Mouse (Mus musculus) forebrain, embryonic 14.5 days (tissue): Measurements from ENCODE around the gene Krt2. TPM values are rescaled to one million over a fixed set of nuclear protein-coding genes. Genes with fewer than 3 reads are reported as not detected.
A peak's percentile ranks its signal among the peaks of the same experiment; 100 is the strongest.

ENCODE experiments used
- ATAC-seq: fragments of 200-750 bp; cut with Nextera tagmentation; 2 replicates; pipeline ENCODE4 v1.8.0; 2017; ENCODE audit warnings: mild to moderate bottlenecking, moderate library complexity
- DNase-seq: peaks from one replicate; pipeline ENCODE4 v3.0.0-alpha.2; 2015; ENCODE audit warnings: low spot score
- H3K27ac ChIP-seq: fragments of 300-500 bp; sonication (generic); 2 replicates; pipeline ENCODE4 v1.5.1; 2014; ENCODE audit warnings: low read depth, mild to moderate bottlenecking, control low read depth, low read length, moderate library complexity
- H3K27me3 ChIP-seq: fragments of 300-500 bp; sonication (generic); replicated peaks from 2 replicates; pipeline ENCODE4 v1.6.1; 2014; ENCODE audit warnings: low read length, control low read depth, mixed read lengths; ENCODE audit not compliant: control insufficient read depth, insufficient read depth
- H3K36me3 ChIP-seq: fragments of 300-500 bp; sonication (generic); 2 replicates; pipeline ENCODE4 v1.6.1; 2014; ENCODE audit warnings: low read length, control low read depth; ENCODE audit not compliant: control insufficient read depth, insufficient read depth
- H3K4me1 ChIP-seq: fragments of 300-500 bp; sonication (generic); 2 replicates; pipeline ENCODE4 v1.6.1; 2014; ENCODE audit warnings: antibody characterized with exemption, low read length, control low read depth; ENCODE audit not compliant: control insufficient read depth, insufficient read depth
- H3K4me2 ChIP-seq: fragments of 300-500 bp; sonication (generic); 2 replicates; pipeline ENCODE4 v1.6.1; 2014; ENCODE audit warnings: mild to moderate bottlenecking, control low read depth, low read length
- H3K4me3 ChIP-seq: fragments of 300-500 bp; sonication (generic); 2 replicates; pipeline ENCODE4 v1.5.1; 2014; ENCODE audit warnings: low read depth, low read length, control low read depth
- H3K9ac ChIP-seq: fragments of 300-500 bp; sonication (generic); 2 replicates; pipeline ENCODE4 v1.6.1; 2014; ENCODE audit warnings: mild to moderate bottlenecking, low read length, control low read depth, moderate library complexity
- H3K9me3 ChIP-seq: fragments of 300-500 bp; sonication (generic); replicated peaks from 2 replicates; pipeline ENCODE4 v1.6.1; 2016; ENCODE audit warnings: low read length, control low read depth, mixed read lengths; ENCODE audit not compliant: control insufficient read depth
- WGBS: fragments of 180-500 bp; shearing (Covaris S2); extraction: QIAGEN DNeasy Blood & Tissue Kit; methylation state at CpG from one replicate; pipeline ENCODE4 v1.1.7; 2014; 5-methylcytosine and 5-hydroxymethylcytosine counted together
- polyA plus RNA-seq: library from polyadenylated mRNA; unstranded; fragments of >200 nt; fragmentation: Nextera tagmentation; extraction: Ambion mirVana; gene quantifications from 2 replicates; pipeline ENCODE4 v1.2.1, GENCODE M21; 2014

Gene Krt2
- not detected in 2 replicates for polyA plus RNA-seq

DNA sequence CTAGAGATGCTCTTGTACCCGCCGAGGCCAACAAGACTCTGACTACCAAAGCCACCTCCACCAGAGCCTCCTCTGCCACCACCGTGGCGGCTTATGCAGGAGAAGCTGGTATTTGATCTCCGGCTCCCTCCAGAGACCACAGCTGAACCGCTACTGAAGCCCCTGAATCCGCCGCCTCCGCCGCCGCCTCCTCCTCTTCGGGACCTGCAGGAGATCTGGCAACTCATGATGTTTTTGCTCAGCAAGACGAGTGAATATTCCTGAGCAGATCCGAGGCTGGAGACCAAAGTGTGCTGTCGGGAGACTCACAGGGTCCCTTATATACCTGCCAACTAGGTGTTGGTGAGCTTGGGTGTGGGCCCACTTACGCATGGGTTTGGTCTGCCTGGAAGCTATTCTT is at the start of gene Krt2:
TSS of gene Krt2 (minus strand) at position 295 of the 400 bp plus-strand sequence.
- WGBS = 88% methylated on average over 16 of the region's 16 CpGs
- no peak for ATAC-seq

DNA sequence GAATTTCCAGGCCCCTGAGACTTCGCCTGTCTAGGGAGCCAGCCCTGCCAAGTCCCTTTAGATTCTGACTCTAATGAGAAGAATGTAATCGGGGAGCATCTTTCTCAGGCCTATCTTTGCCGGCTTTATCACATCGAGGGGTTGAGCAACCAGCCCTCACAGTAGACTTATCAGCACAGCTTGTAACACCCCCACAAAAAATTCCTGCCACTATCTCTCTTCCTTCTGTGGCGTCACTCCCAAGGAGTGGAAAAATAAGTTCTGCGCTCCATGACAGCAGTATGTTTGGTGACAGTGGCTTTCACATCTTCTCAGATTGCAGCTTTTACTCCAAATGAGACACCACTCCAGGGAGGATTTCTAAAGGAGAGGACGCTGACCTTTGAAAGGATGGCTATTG is 48.8 kb upstream of the Krt2 start:
- Histone ChIP-seq H3K9ac (no peak overlapping the region), H3K27ac (no peak overlapping the region), H3K27me3 (no peaks in the 10 kb centered on the region), H3K4me1 (no peaks in the 10 kb centered on the region), H3K9me3 (no peaks in the 10 kb centered on the region), H3K4me3 (no peak overlapping the region), H3K4me2 (no peak overlapping the region), H3K36me3 (no peaks in the 10 kb centered on the region)
- ATAC-seq = no peak
- WGBS = 78% methylated on average over 7 of the region's 7 CpGs
- no peak for DNase-seq

More for the DNA sequence above, at the start of gene Krt2:
- no peaks in the 10 kb centered on the region for H3K27me3 ChIP-seq
- no peak within 1 kb of the TSS for H3K27ac ChIP-seq
- H3K4me3 ChIP-seq = no peak within 1 kb of the TSS
- no peak for DNase-seq
- H3K9me3 ChIP-seq = no peaks in the 10 kb centered on the region
- no peaks in the 10 kb centered on the region for H3K36me3 ChIP-seq
- no peak within 1 kb of the TSS for H3K4me2 ChIP-seq
- H3K9ac ChIP-seq = no peak within 1 kb of the TSS
- H3K4me1 ChIP-seq = no peaks in the 10 kb centered on the region

DNA sequence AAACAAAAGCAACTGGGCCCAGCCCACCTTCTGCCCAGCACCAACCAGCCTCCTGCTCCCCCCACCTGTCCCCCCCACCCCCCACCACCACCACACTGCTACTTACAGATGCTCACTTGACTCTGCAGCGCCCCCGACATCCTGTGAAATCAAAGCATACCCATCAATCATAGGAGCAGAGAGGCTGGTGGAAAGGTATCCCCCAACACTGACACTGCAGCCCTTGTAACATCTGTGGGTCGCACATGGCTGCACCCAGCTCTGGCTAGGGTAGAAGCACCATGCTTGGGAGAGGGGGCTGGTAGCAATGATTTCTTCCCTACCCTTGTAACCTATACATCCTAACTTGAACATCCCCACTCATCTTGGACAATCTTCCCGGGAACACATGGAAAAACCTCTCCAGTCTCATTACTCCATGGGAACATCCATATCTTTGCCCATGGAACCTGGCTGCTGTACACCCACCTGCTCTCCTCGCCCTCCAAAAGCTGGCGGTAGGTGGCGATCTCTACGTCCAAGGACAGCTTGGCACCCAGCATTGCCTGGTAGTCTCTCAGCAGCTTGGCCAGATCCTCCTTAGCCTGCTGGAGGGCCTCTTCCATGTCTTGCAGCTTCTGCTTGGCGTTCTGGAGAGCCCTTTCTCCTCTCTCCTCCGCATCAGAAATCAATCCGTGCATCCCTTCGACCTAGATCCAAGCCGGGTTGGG is 42.6 kb upstream of the Krt2 start:
- ATAC-seq = no peak; the same call in 1 of the 2 replicates
- 0 out of 2 replicates have a peak overlapping the region, but pooled peaks have one; percentile 35 for H3K4me3 ChIP-seq

DNA sequence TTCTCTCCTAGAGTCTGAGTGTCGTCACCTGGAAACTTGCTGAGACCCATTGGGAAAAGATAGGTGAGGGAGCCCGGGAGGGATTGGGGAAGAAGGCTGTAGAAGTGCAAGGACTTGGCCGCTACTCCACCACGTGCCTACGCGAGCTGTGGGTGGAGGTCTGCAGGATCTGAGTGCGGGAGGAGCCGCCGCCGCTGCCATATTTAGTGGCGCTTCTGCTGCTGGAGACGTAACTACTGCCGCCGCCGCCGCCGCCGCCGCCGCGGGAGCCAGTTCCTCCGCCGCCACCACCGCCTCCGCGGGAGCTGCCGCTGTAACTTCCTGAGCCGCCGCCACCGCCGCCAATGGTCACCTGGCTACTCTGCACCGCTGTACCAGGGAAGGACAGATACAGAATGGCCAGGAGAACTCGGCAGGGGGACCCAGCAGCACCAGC is 41.8 kb upstream of the Krt2 start:
- Histone ChIP-seq H3K4me3 (peak overlapping the region; percentile 35), H3K36me3 (no peaks in the 10 kb centered on the region), H3K27me3 (peaks cover 17% of the 10 kb centered on the region), H3K4me2 (peak overlapping the region; percentile 67), H3K9me3 (no peaks in the 10 kb centered on the region), H3K9ac (peak overlapping the region; percentile 52), H3K27ac (no peak overlapping the region), H3K4me1 (no peaks in the 10 kb centered on the region; the same call in 1 of the 2 replicates)
- 0% methylated on average over 18 of the region's 33 CpGs for WGBS
- ATAC-seq (peak; percentile 54), DNase-seq (peak; percentile 63)

More for the DNA sequence above, 42.6 kb upstream of the Krt2 start:
- Histone ChIP-seq H3K27ac (no peak overlapping the region), H3K4me1 (no peaks in the 10 kb centered on the region; the same call in 1 of the 2 replicates), H3K4me2 (peak overlapping the region; percentile 67), H3K36me3 (no peaks in the 10 kb centered on the region), H3K9me3 (no peaks in the 10 kb centered on the region), H3K27me3 (peaks cover 17% of the 10 kb centered on the region), H3K9ac (no peak overlapping the region)
- WGBS = 53% methylated on average over 13 of the region's 13 CpGs
- no peak for DNase-seq

DNA sequence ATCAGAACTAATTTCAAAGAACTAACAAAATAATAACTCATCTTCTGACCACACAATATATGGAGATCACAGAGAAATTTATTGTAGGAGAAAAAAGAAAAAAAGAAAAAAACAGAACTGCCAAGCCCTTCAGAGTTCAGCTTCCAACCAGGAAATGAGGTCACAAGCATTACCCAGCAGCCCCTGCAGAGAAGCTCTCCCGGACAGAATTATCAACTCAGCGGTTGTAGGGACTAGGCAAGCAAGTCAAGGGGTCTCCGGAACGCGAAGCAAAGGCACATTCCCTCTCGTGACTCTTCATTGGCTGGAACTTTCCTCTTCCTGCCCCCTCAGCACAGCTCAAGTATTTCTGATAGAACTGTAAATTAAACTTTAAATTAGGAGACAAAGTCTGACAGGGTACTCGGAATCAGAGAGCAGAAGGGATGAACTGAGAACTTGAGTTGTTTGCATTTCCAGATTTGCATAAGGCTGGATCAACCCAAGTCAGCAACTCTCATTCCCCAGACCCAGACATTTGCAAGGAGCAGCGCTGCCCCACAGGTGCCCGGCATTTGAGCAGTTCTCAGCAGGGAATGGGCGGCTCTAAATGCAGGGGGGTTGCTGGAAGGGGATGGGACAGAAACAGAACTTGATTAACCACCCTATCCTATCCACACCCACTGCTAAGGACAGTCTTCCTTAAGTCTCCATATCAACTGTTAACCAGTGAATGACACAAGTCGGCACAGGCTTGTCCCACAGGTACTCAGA is 40.9 kb upstream of the Krt2 start:
- peak overlapping the region; percentile 35; the same call in 1 of the 2 replicates for H3K4me3 ChIP-seq
- no peaks in the 10 kb centered on the region for H3K9me3 ChIP-seq
- DNase-seq (no peak), ATAC-seq (no peak)
- no peak overlapping the region for H3K9ac ChIP-seq
- no peak overlapping the region for H3K27ac ChIP-seq
- H3K4me1 ChIP-seq = no peaks in the 10 kb centered on the region; the same call in 1 of the 2 replicates
- 8% methylated on average over 11 of the region's 11 CpGs for WGBS
- H3K4me2 ChIP-seq = peak overlapping the region; percentile 67
- no peaks in the 10 kb centered on the region for H3K36me3 ChIP-seq
- peaks cover 17% of the 10 kb centered on the region for H3K27me3 ChIP-seq

DNA sequence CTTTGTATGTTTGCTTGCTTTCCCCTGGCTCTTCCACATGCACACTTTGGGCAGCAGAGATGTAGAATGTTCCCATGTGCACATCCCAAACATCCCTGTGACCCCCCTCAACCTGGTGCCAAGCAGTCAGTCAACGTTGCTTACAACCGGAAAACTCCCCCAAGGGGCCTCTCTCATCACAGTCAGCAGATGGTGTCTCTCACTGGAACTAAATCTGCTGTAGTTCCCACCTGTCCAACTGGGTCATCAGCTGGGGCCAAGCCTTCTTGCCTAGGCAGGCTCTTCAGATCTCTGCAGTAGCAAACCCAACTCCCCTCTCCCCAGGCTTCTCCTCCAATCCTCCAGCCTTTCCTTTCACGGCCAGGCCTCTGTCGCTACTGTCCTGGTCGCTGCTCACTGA is 38.7 kb upstream of the Krt2 start:
- H3K36me3 ChIP-seq = no peaks in the 10 kb centered on the region
- no peak for DNase-seq
- no peak for ATAC-seq
- H3K4me2 ChIP-seq = no peak overlapping the region
- no peak overlapping the region for H3K27ac ChIP-seq
- H3K9ac ChIP-seq = no peak overlapping the region
- no peak overlapping the region for H3K4me3 ChIP-seq
- WGBS = 46% methylated on average over 5 of the region's 5 CpGs
- no peaks in the 10 kb centered on the region; the same call in 1 of the 2 replicates for H3K4me1 ChIP-seq
- H3K27me3 ChIP-seq = peaks cover 17% of the 10 kb centered on the region
- no peaks in the 10 kb centered on the region for H3K9me3 ChIP-seq

DNA sequence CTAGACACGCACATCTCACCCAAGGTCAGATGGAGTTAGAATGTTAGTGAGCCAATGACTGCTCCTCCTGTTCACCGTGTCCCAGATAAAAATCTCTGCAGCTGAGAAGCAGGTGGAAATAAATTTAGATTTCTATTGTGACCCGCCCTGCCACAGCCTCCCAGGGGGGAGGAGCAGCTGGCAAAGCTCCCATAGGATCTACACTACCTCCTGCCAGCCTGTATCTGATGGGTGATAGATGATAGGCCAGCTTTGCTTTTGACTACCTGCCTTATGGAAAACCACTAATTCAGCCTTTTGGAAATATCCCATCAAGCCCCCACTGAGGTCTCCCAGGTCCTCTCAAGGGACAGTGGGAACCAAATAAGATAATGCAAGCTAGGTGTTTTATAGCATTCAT is 37.8 kb upstream of the Krt2 start:
- Histone ChIP-seq H3K4me1 (no peaks in the 10 kb centered on the region; the same call in 1 of the 2 replicates), H3K9me3 (no peaks in the 10 kb centered on the region), H3K4me2 (no peak overlapping the region), H3K27ac (no peak overlapping the region), H3K36me3 (no peaks in the 10 kb centered on the region), H3K27me3 (peaks cover 17% of the 10 kb centered on the region), H3K4me3 (no peak overlapping the region), H3K9ac (no peak overlapping the region)
- 81% methylated on average over 3 of the region's 3 CpGs for WGBS
- DNase-seq = no peak
- no peak for ATAC-seq

DNA sequence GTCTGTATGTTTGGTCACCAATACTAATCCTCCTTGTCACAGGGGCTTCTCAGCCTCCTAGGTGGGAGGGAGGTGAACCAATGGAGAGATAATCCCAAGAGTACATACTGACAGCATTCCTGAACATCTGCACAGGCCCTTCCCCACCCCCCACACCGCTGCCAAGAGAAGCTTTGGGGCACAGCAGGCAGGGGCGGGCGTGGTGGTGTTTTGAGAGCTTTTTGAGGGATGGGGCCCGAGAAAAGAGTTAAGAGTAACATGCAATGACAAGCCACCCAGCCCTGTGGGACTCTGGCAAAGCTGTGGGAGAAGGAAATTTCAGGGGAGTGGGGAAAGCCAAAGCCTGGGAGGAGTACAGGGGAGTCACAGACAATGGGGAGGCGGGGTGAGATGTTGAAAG is 36.3 kb upstream of the Krt2 start:
- ATAC-seq (no peak), DNase-seq (no peak)
- no peaks in the 10 kb centered on the region for H3K9me3 ChIP-seq
- H3K4me1 ChIP-seq = no peaks in the 10 kb centered on the region; the same call in 1 of the 2 replicates
- H3K27ac ChIP-seq = no peak overlapping the region
- H3K4me2 ChIP-seq = no peak overlapping the region
- no peak overlapping the region for H3K4me3 ChIP-seq
- peaks cover 15% of the 10 kb centered on the region for H3K27me3 ChIP-seq
- no peaks in the 10 kb centered on the region for H3K36me3 ChIP-seq
- WGBS = 18% methylated on average over 5 of the region's 5 CpGs
- no peak overlapping the region for H3K9ac ChIP-seq
